Mouse (Mus musculus): ENCODE results near the gene Cenpp. TPM values are rescaled to one million over a fixed set of nuclear protein-coding genes. Genes with fewer than 3 reads are reported as not detected.
A peak's percentile ranks its signal among the peaks of the same experiment; 100 is the strongest.

The Cenpp gene
- total RNA-seq, 4 experiments from 2014 or later = 1.1 to 1.5 (median 1.3) TPM

DNA sequence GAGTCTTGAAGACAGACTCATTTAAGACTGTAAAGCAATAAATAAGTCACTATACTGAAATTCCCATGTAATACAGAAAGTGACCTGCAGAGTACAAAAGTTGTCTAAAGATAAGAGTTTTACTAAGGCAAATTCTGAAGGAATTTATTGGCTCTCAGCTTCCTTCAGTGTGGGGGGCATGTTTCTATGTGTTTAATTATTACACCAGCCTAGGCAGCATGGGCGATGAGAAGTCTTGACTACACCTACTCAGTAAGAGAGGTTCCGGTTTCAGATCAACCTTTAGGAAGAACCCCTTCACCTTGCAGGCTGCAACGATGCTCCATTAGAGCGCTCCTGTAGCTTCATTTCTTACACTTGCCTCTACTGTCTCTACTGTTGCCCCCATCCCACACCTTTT is 121.9 kb downstream of the Cenpp start:
- no peak for DNase-seq (ENCODE audit: low spot score in 2 of 2)

DNA sequence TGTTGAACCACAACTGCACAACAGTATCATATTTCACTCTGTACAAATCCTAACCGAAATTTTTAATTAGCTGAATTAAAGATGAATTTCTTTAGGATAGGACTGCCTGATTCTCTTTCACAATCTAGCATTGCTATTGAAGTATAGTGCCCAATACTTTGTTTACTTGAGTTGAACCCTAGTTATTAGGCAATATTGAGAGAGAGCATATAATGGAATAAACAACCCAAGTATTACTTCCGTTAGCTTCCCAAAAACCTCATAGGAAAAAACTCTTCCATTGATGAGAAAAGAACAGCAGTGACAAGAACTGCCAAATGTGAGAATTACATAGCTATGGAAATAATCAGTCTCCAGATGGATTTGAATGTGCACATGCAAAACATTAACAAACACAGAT is 126.3 kb downstream of the Cenpp start:
- DNase-seq (ENCODE audit: low spot score in 2 of 2) = no peak

GRCm38 (mm10) chr13:49518761-49519160 is 133.8 kb downstream of the Cenpp start:
- DNase-seq (ENCODE audit: low spot score in 2 of 2) = no peak

GRCm38 (mm10) chr13:49507176-49507575 is 145.4 kb downstream of the Cenpp start:
- no peak for DNase-seq (ENCODE audit: low spot score in 2 of 2)

DNA sequence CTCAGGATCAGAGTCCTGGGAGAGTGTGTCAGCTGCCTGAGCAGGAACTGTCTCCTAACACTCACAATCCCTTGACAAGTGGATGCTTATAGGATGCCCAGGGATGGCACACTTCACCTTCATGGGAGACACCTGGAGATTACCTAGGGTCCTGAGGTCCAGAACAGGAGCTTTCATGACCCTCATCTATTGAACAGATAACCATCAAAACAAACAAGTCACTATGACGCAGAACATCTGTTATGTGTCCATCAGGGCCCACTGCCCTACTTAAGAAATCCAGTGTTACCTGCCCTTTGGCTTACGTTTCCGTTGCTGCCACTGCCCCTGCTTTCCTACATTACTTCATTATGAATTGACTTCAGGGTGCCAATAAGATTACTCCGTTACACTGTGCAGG is 146.8 kb downstream of the Cenpp start:
- DNase-seq (ENCODE audit: low spot score in 2 of 2) = no peak

DNA sequence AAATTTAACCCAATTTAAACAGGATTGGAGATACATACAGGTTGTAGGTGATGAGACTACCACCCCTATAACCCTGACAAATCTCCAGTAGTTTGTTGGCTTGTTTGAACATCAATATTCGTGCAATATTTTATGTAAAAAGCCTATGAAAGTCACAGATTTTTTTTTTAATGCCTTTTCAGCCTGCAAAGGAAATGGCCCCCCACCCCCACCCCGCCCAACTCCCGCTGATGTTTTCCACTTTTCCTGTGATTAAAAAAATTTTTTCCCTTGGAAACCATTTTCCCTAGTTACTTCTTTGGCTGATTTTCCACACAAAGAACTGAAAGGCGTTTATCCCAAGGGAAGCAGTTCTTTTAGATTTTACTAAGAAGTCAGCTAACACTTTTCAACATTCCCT is 148.1 kb downstream of the Cenpp start, which contains the start of gene Ecm2:
Gene Ecm2, plus strand, starts transcription at position 301 of the 400 bp plus-strand sequence.
- no peak for DNase-seq (ENCODE audit: low spot score in 2 of 2)

GRCm38 (mm10) chr13:49492376-49493368 is 159.9 kb downstream of the Cenpp start, which contains the start of gene Tes3-ps:
Gene Tes3-ps (plus strand): TSS chr13:49493318.
- no peak for DNase-seq (ENCODE audit: low spot score in 2 of 2)

GRCm38 (mm10) chr13:49485388-49485787 is 167.2 kb downstream of the Cenpp start:
- DNase-seq (ENCODE audit: low spot score in 2 of 2) = no peak

- no peak for DNase-seq (ENCODE audit: low spot score in 2 of 2)
Measured at GRCm38 (mm10) chr13:49480551-49480950, 172.0 kb downstream of the Cenpp start.

DNA sequence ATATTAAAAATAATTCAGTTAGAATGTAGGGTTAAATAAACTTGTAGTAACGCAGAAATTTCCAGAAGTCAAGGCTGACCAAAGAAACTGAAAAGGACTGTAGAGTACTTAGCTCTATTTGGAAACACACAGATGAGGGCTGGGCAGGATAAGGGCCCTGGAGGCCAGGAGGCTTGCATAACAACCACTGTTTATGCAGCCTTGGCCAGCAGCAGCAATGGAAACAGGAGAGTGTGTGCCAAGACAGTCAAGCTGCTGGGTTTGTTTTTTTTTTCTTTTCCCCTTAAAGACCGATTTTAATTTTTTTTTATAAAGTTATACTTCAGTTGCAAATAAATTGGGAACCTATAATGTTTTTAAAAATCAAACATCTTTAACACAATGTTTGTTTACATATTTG is 172.5 kb downstream of the Cenpp start:
- peak in 1 of 2 experiments; percentile 25 for DNase-seq (ENCODE audit: low spot score in 2 of 2)

DNA sequence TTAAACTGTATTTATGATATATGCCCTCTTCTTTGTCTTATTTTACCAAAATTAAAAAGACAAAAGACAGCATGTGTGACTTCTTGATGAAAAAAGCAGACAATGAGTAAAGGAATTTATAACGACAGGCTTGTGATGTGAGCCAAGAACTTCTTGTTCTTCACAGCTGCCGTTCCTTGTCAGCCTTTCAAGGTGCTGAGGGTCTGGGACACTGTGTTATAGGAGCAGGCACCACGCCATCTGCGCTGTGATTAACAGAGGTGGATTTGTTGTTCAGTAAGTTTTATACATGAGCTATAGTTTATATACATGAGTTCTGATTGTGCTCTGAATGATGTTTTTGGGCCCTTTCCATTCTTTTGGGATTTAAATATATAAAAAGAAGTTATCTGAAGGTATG is 173.2 kb downstream of the Cenpp start:
- DNase-seq (ENCODE audit: low spot score in 2 of 2) = no peak

GRCm38 (mm10) chr13:49478851-49479374 is 173.7 kb downstream of the Cenpp start:
- DNase-seq (ENCODE audit: low spot score in 2 of 2) = no peak

DNA sequence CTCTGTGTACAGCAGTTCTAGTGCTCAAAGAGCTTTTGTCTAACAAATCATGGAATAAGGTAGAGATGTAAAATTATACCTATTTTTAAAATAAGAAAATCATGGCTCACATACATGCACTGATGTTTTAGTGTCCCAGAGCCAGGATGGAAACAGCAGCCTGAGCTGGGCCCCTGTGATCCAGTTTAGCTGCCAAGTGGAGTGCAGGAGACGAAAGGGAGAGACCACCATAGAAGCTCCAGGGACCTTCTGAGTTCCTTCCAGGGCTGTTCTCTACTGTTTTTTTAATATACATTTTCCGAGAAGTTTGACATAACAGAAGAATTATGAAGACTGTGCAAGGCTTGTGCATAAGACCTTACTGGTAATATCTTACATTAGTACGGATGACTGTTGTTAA is 174.7 kb downstream of the Cenpp start:
- no peak for DNase-seq (ENCODE audit: low spot score in 2 of 2)

GRCm38 (mm10) chr13:49472676-49473005 is 179.9 kb downstream of the Cenpp start:
- no peak for DNase-seq (ENCODE audit: low spot score in 2 of 2)

GRCm38 (mm10) chr13:49471981-49472675 is 180.5 kb downstream of the Cenpp start:
- no peak for DNase-seq (ENCODE audit: low spot score in 2 of 2)

DNA sequence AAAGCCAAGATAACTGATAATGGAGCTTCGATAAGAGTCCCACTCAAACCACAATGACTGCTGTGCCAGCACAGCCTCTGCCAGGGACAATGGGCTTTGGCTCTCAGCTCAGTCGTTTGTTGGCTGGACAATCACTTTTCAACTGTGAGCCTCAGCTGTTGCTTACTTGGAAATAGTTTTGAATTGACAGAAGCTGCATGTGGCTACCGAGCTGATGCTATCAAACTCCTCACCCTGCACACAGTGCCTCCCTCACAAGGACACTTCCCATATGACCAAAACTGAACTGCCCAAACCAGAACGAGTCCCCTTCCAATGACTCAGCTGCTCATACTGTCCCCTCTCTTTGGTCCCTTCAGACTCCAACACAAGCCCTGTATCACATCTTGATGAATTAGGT is 181.8 kb downstream of the Cenpp start:
- no peak for DNase-seq (ENCODE audit: low spot score in 2 of 2)

DNA sequence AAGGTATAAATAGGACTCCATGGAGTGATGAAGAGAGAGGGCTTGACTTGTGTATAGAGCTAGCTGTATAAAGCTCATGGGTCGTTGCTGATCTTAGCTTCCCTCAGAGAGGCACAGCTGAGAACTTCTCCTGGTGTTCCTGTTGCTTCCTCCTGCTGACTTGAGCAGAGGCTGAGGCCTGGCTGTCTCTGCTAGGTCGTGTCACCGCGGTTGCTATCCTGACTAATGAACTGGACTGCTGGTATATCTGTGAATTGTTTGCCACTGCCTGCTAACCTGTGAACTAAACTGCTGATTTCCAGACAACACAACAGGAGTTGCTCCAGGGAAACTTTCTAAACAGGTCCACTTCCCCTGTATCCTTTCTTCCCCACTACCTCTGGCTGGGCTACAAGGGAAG is 182.3 kb downstream of the Cenpp start:
- DNase-seq (ENCODE audit: low spot score in 2 of 2) = no peak

DNA sequence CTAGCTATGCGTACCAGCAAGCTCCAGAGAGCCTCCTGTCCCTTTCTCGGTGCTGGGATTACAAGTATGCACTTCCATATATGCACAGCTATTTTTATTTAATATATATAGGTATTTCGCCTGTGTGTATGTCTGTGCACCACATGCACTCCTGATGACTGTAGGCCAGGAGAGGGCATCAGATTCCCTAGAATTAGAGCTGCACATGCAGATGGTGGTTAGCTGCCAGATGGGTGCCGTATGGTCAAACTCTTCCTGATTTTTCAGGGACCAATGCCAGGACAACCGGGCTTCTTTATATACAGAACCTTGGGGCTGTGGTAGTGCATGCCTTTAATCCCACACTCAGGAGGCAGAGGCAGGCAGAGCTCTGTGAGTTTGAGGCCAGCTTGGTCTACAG is 183.6 kb downstream of the Cenpp start:
- DNase-seq (ENCODE audit: low spot score in 2 of 2) = no peak

- no peak for DNase-seq (ENCODE audit: low spot score in 2 of 2)
Measured at GRCm38 (mm10) chr13:49467585-49467984, 185.0 kb downstream of the Cenpp start.

DNA sequence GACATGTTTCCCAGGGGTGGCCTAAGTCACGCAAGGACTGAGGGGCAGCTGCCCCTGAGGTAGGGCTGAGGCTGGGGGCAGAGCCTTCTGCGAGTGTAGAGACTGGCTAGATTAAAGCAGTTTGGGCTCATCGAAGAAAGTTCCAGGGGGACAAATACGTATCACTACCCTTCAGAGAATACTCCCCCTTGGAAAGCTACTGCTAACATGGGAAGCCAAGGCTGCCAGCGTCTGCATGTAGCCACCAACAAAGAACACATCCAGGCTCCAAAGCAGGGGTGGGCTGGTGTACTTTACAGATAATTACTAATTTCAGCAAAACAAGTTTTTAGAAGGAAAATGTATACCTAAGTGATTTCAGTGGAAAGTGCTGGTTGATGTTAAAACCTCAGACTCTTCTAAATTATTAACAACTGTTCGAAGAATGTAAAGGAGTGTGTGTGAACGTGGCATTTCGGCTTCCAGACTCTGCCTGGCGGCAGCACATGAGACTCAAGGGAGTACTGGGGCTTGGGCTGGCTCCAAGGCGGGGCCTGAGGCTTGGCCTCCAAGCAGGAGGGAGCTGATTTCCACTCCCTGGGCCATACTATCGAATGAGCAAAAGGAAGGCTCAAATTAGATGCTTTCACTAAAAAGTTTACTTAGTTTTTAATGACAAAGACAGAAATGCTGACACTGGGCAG is 186.1 kb downstream of the Cenpp start:
- no peak for DNase-seq (ENCODE audit: low spot score in 2 of 2)

DNA sequence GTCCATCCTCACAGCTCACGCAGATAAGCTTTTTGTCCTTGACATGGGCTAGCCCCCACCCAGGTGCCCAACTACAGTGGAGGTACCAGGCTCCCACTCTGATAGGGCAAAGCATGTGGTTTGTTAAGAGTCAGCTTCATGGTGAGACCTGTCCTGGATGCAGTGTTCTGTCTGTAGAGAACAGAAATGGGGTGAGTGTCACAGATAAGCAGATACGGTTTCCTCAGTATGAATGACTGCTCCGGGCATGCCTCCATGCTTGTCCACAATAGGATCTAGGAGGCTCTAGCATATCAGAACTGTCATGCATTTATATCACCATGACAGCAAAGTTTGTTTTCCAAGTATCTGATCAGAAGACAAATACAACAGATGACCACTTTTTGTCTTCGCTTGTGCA is 186.7 kb downstream of the Cenpp start:
- no peak for DNase-seq (ENCODE audit: low spot score in 2 of 2)

- no peak for DNase-seq (ENCODE audit: low spot score in 2 of 2)
Measured at GRCm38 (mm10) chr13:49462921-49463320, 189.7 kb downstream of the Cenpp start.
